Mouse (Mus musculus) common myeloid progenitor, adult 5-6 weeks (primary cell): Measurements from ENCODE around the gene Prl7c1. TPM values are rescaled to one million over a fixed set of nuclear protein-coding genes. Genes with fewer than 3 reads are reported as not detected.
"Not testable (repeated sequence)": the region's sequence is repeated elsewhere in the genome, so short reads cannot be mapped to it uniquely, and the experiment has no call there.

Experiments used
- ATAC-seq: replicated peaks from 2 replicates; pipeline ENCODE4 v1.8.0; 2016; ENCODE audit warnings: low read depth, mild to moderate bottlenecking, moderate TSS enrichment, inconsistent platforms; ENCODE audit not compliant: poor library complexity, severe bottlenecking
- total RNA-seq: library from RNA; stranded (forward); fragments of 200-1000, 187-1606 nt; gene quantifications from 2 replicates; pipeline ENCODE4 v1.2.3, GENCODE M21; 2017

Gene Prl7c1
- not detected in 2 replicates for total RNA-seq

- ATAC-seq: not testable (repeated sequence)
Observed at GRCm38 (mm10) chr13:27780704-27781103, at the start of gene Prl7c1. Gene Prl7c1 (minus strand): TSS chr13:27780804.

GRCm38 (mm10) chr13:27802765-27803164 is 22.2 kb upstream of the Prl7c1 start:
- ATAC-seq: no peak

GRCm38 (mm10) chr13:27801354-27801753 is 20.8 kb upstream of the Prl7c1 start, which contains the start of gene Prl2a1:
Gene Prl2a1 (plus strand): TSS chr13:27801654.
- ATAC-seq: no peak

- ATAC-seq: peak; percentile 25; the same call in 1 of the 2 replicates
Observed at GRCm38 (mm10) chr13:27799303-27799702, 18.7 kb upstream of the Prl7c1 start.

- no peak for ATAC-seq
Observed at GRCm38 (mm10) chr13:27734512-27735186, 46.0 kb downstream of the Prl7c1 start.

- ATAC-seq: not testable (repeated sequence)
Observed at GRCm38 (mm10) chr13:27730286-27730959, 50.2 kb downstream of the Prl7c1 start.

GRCm38 (mm10) chr13:27725057-27725456 is 55.5 kb downstream of the Prl7c1 start:
- not testable (repeated sequence) for ATAC-seq

Other genes with a start within 250 kb of the Prl7c1 start
- not detected in 2 replicates for gene Prl8a9, start 216.2 kb downstream of the Prl7c1 start, total RNA-seq
- gene Prl8a1, start 198.6 kb downstream of the Prl7c1 start, total RNA-seq: not detected in 2 replicates
- not detected in 2 replicates for gene Prl7b1, start 170.2 kb downstream of the Prl7c1 start, total RNA-seq
- not detected in 2 replicates for gene Prl7a1, start 138.3 kb downstream of the Prl7c1 start, total RNA-seq
- not detected in 2 replicates for gene Prl7a2, start 112.8 kb downstream of the Prl7c1 start, total RNA-seq
- not detected in 2 replicates for gene Prl7d1, start 64.1 kb downstream of the Prl7c1 start, total RNA-seq
- gene Prl2a1, start 20.9 kb upstream of the Prl7c1 start, total RNA-seq: not detected in 2 replicates
- gene Prl2c1, start 68.5 kb upstream of the Prl7c1 start, total RNA-seq: not detected in 2 replicates
- not detected in 2 replicates for gene Prl4a1, start 235.4 kb upstream of the Prl7c1 start, total RNA-seq